Mouse (Mus musculus): ENCODE measurements around the gene Emx1.
A peak's percentile ranks its signal among the peaks of the same experiment; 100 is the strongest.

Emx1 gene

GRCm38 (mm10) chr6:85230762-85231161, 43.5 kb downstream of the Emx1 start:
- no peak for DNase-seq (ENCODE audit: low spot score)

GRCm38 (mm10) chr6:85231469-85231868, 44.2 kb downstream of the Emx1 start:
- DNase-seq (ENCODE audit: low spot score): no peak

- DNase-seq (ENCODE audit: low spot score): no peak
Measured at GRCm38 (mm10) chr6:85232045-85232444, 44.8 kb downstream of the Emx1 start.

- DNase-seq (ENCODE audit: low spot score): no peak
Measured at GRCm38 (mm10) chr6:85232836-85233623, 45.8 kb downstream of the Emx1 start.

GRCm38 (mm10) chr6:85234796-85235195, 47.6 kb downstream of the Emx1 start:
- DNase-seq (ENCODE audit: low spot score): no peak

GRCm38 (mm10) chr6:85237001-85237400, 49.8 kb downstream of the Emx1 start:
- DNase-seq (ENCODE audit: low spot score): peak; percentile 57

- DNase-seq (ENCODE audit: low spot score): peak; percentile 60
Measured at GRCm38 (mm10) chr6:85237595-85238337, 50.5 kb downstream of the Emx1 start.

GRCm38 (mm10) chr6:85239044-85239489, 51.8 kb downstream of the Emx1 start:
- peak; percentile 69 for DNase-seq (ENCODE audit: low spot score)

- no peak for DNase-seq (ENCODE audit: low spot score)
Measured at GRCm38 (mm10) chr6:85249821-85250220, 62.6 kb downstream of the Emx1 start.

GRCm38 (mm10) chr6:85250811-85251241, 63.6 kb downstream of the Emx1 start:
- no peak for DNase-seq (ENCODE audit: low spot score)

GRCm38 (mm10) chr6:85252251-85253058, 65.2 kb downstream of the Emx1 start:
- DNase-seq (ENCODE audit: low spot score): no peak

GRCm38 (mm10) chr6:85253275-85253674, 66.0 kb downstream of the Emx1 start:
- no peak for DNase-seq (ENCODE audit: low spot score)

Data from layer of hippocampus, adult 11-12 months (tissue).